ENCODE assay signal across 8 mouse cellular contexts in genomic region chr5:112286984-112287641, GRCm38 (mm10). TPM values are rescaled to one million over a fixed set of nuclear protein-coding genes. Genes with fewer than 3 reads are reported as not detected.
DNase-seq lines count a peak whose midpoint lies in the region; ATAC-seq and TF ChIP-seq lines count a peak whose summit lies in the region.
"Had no signal": no experiment of that assay in that cellular context is flagged by ENCODE, and none has a peak within 500 bp of the region (broad histone marks: within the 10 kb centered on the region; RNA-seq: fewer than 3 reads in every experiment).

No protein-coding gene starts in this region.

- TF ChIP-seq CTCF in hindbrain, postnatal 0 days (IDR thresholded peaks at IDR 0.05; ENCODE audit: low read depth): no peak
- no peak for TF ChIP-seq CTCF in lung, adult 2 months (IDR thresholded peaks at IDR 0.05; ENCODE audit: insufficient read depth, low read length)

- 77% methylated on average over 11 of the region's 11 CpGs for WGBS in hindbrain, postnatal 0 days
- WGBS in midbrain, embryonic 11.5 days: 80% methylated on average over 11 of the region's 11 CpGs
- 48% methylated on average over 11 of the region's 11 CpGs for WGBS in lung, adult 2 months

- H3K9me3 ChIP-seq in hindbrain, postnatal 0 days (ENCODE audit: low read length): no peaks in the 10 kb centered on the region
- H3K9me3 ChIP-seq in midbrain, embryonic 11.5 days (ENCODE audit: control insufficient read depth, low read length): no peaks in the 10 kb centered on the region

- peak; percentile 65 to 74 for ATAC-seq in hematopoietic stem cell, adult 5-6 weeks (replicated peaks in 1 of 2; ENCODE audit: insufficient read depth in 1 of 2, low FRiP score in 2 of 2, low TSS enrichment in 1 of 2, low read depth in 1 of 2, poor library complexity in 2 of 2, severe bottlenecking in 2 of 2)
- ATAC-seq in monocyte, adult 5-6 weeks (replicated peaks; ENCODE audit: insufficient number of reproducible peaks, low FRiP score, low TSS enrichment, poor library complexity, severe bottlenecking): peak; percentile 67
- ATAC-seq in hindbrain, postnatal 0 days: no peak
- ATAC-seq in midbrain, embryonic 11.5 days (ENCODE audit: low FRiP score): no peak

- no peak overlapping the region for H3K4me2 ChIP-seq in hindbrain, postnatal 0 days (ENCODE audit: low read depth, low read length)
- no peak overlapping the region for H3K4me2 ChIP-seq in midbrain, embryonic 11.5 days

- no peak overlapping the region for H3K4me3 ChIP-seq in hindbrain, postnatal 0 days (ENCODE audit: low read length)
- no peak overlapping the region for H3K4me3 ChIP-seq in midbrain, embryonic 11.5 days (ENCODE audit: low read depth, low read length)
- no peak overlapping the region for H3K4me3 ChIP-seq in lung, adult 2 months (replicated peaks; ENCODE audit: extremely low read depth, low read depth, low read length)

- H3K4me1 ChIP-seq in hindbrain, postnatal 0 days (ENCODE audit: insufficient read depth, low read length): peaks cover 7% of the 10 kb centered on the region
- no peaks in the 10 kb centered on the region for H3K4me1 ChIP-seq in midbrain, embryonic 11.5 days (ENCODE audit: control insufficient read depth, insufficient read depth, low read length)
- H3K4me1 ChIP-seq in lung, adult 2 months (ENCODE audit: control insufficient read depth, insufficient read depth, low read length): peaks cover 62% of the 10 kb centered on the region

- TF ChIP-seq POLR2A in lung, adult 2 months (IDR thresholded peaks at IDR 0.05; ENCODE audit: borderline replicate concordance, extremely low read depth, low read depth, low read length): no peak

- H3K27ac ChIP-seq in hindbrain, postnatal 0 days: no peak overlapping the region
- H3K27ac ChIP-seq in midbrain, embryonic 11.5 days (ENCODE audit: low read depth, low read length): no peak overlapping the region

- H3K9ac ChIP-seq in hindbrain, postnatal 0 days (replicated peaks; ENCODE audit: low read length): no peak overlapping the region
- H3K9ac ChIP-seq in midbrain, embryonic 11.5 days (ENCODE audit: low read length): no peak overlapping the region

- peak; percentile 82 for DNase-seq in 416B (ENCODE audit: low read depth)
- DNase-seq in CD4-positive helper T cell, adult 2 months (ENCODE audit: low read depth, low spot score): peak; percentile 89
- DNase-seq in hindbrain, postnatal 0 days (ENCODE audit: low spot score): no peak
- no peak for DNase-seq in midbrain, embryonic 11.5 days (ENCODE audit: low spot score, missing footprints)
- no peak for DNase-seq in lung, adult 2 months
- DNase-seq: kidney, adult 18-20 months had no signal

- H3K27me3 ChIP-seq in hindbrain, postnatal 0 days (ENCODE audit: insufficient read depth, low read length): no peaks in the 10 kb centered on the region
- H3K27me3 ChIP-seq in midbrain, embryonic 11.5 days (ENCODE audit: control insufficient read depth, insufficient read depth, low read length): no peaks in the 10 kb centered on the region

- H3K36me3 ChIP-seq in hindbrain, postnatal 0 days (ENCODE audit: insufficient read depth, low read length): no peaks in the 10 kb centered on the region
- no peaks in the 10 kb centered on the region for H3K36me3 ChIP-seq in midbrain, embryonic 11.5 days (ENCODE audit: control insufficient read depth, insufficient read depth, low read length)

RNA-seq across cellular contexts. Expression of gene Tpst2, which starts 10.6 kb away (rescaled TPM):
- 41.9 and 56.8 TPM in 2 replicates for total RNA-seq in hematopoietic stem cell, adult 5-6 weeks (2017)
- 60.8 to 104 TPM (median 99.4 TPM) in 3 replicates for total RNA-seq in monocyte, adult 5-6 weeks (2017)
- 46.9 and 57.0 TPM in 2 replicates for total RNA-seq in hindbrain, postnatal 0 days (2014; rRNA removed)
- 34.4 and 37.0 TPM in 2 replicates for polyA plus RNA-seq in hindbrain, postnatal 0 days (2015; fragmentation: Nextera tagmentation; extraction: Ambion mirVana)
- polyA plus RNA-seq in midbrain, embryonic 11.5 days (2014; fragmentation: Nextera tagmentation; extraction: Ambion mirVana): 29.3 and 33.5 TPM in 2 replicates
- polyA plus RNA-seq in lung, adult 2 months (2012; rRNA removed): 122 and 144 TPM in 2 replicates

RNA-seq across cellular contexts. Expression of gene Crybb1, which starts 31.5 kb away (rescaled TPM):
- not detected in 2 replicates for total RNA-seq in hematopoietic stem cell, adult 5-6 weeks (2017)
- not detected in 3 replicates for total RNA-seq in monocyte, adult 5-6 weeks (2017)
- total RNA-seq in hindbrain, postnatal 0 days (2014; rRNA removed): 8.0 and 11.7 TPM in 2 replicates
- polyA plus RNA-seq in hindbrain, postnatal 0 days (2015; fragmentation: Nextera tagmentation; extraction: Ambion mirVana): 14.2 and 14.6 TPM in 2 replicates
- 0.29 and 0.84 TPM in 2 replicates for polyA plus RNA-seq in midbrain, embryonic 11.5 days (2014; fragmentation: Nextera tagmentation; extraction: Ambion mirVana)
- 0.14 TPM in 1 of 2 replicates, not detected in the other for polyA plus RNA-seq in lung, adult 2 months (2012; rRNA removed)

RNA-seq across cellular contexts. Expression of gene Cryba4, which starts 34.8 kb away (rescaled TPM):
- 0.63 TPM in 1 of 2 replicates, not detected in the other for total RNA-seq in hematopoietic stem cell, adult 5-6 weeks (2017)
- 1.8 to 2.1 TPM in 2 of 3 replicates, not detected in the other for total RNA-seq in monocyte, adult 5-6 weeks (2017)
- total RNA-seq in hindbrain, postnatal 0 days (2014; rRNA removed): 0.26 and 1.8 TPM in 2 replicates
- polyA plus RNA-seq in hindbrain, postnatal 0 days (2015; fragmentation: Nextera tagmentation; extraction: Ambion mirVana): 1.6 and 2.4 TPM in 2 replicates
- 0.52 and 2.0 TPM in 2 replicates for polyA plus RNA-seq in midbrain, embryonic 11.5 days (2014; fragmentation: Nextera tagmentation; extraction: Ambion mirVana)
- 1.0 and 1.4 TPM in 2 replicates for polyA plus RNA-seq in lung, adult 2 months (2012; rRNA removed)

RNA-seq across cellular contexts. Expression of gene Tfip11, which starts 39.0 kb away (rescaled TPM):
- 21.5 and 22.2 TPM in 2 replicates for total RNA-seq in hematopoietic stem cell, adult 5-6 weeks (2017)
- total RNA-seq in monocyte, adult 5-6 weeks (2017): 30.1 to 62.0 TPM (median 39.9 TPM) in 3 replicates
- 16.5 and 20.2 TPM in 2 replicates for total RNA-seq in hindbrain, postnatal 0 days (2014; rRNA removed)
- 24.3 and 24.4 TPM in 2 replicates for polyA plus RNA-seq in hindbrain, postnatal 0 days (2015; fragmentation: Nextera tagmentation; extraction: Ambion mirVana)
- polyA plus RNA-seq in midbrain, embryonic 11.5 days (2014; fragmentation: Nextera tagmentation; extraction: Ambion mirVana): 22.1 and 25.8 TPM in 2 replicates
- 33.5 and 36.2 TPM in 2 replicates for polyA plus RNA-seq in lung, adult 2 months (2012; rRNA removed)

RNA-seq across cellular contexts. Expression of gene Srrd, which starts 55.7 kb away (rescaled TPM):
- total RNA-seq in hematopoietic stem cell, adult 5-6 weeks (2017): 15.5 and 16.5 TPM in 2 replicates
- 11.1 to 14.9 TPM (median 12.8 TPM) in 3 replicates for total RNA-seq in monocyte, adult 5-6 weeks (2017)
- total RNA-seq in hindbrain, postnatal 0 days (2014; rRNA removed): 84.3 and 92.0 TPM in 2 replicates
- 49.1 and 56.0 TPM in 2 replicates for polyA plus RNA-seq in hindbrain, postnatal 0 days (2015; fragmentation: Nextera tagmentation; extraction: Ambion mirVana)
- polyA plus RNA-seq in midbrain, embryonic 11.5 days (2014; fragmentation: Nextera tagmentation; extraction: Ambion mirVana): 46.0 and 46.8 TPM in 2 replicates
- 34.6 and 38.4 TPM in 2 replicates for polyA plus RNA-seq in lung, adult 2 months (2012; rRNA removed)

Comparison
In these comparisons a context has a peak if more than half of its experiments do, and no peak if none do; other contexts are left out.
1. DNase-seq: peak in 416B (single experiment) and CD4-positive helper T cell, adult 2 months (single experiment); none in hindbrain, postnatal 0 days (single experiment), midbrain, embryonic 11.5 days (single experiment) and lung, adult 2 months (single experiment).
2. ATAC-seq: peak in hematopoietic stem cell, adult 5-6 weeks (2 of 2) and monocyte, adult 5-6 weeks (single experiment); none in hindbrain, postnatal 0 days (single experiment) and midbrain, embryonic 11.5 days (single experiment).